Mouse (Mus musculus): ENCODE measurements around the gene Foxq1. TPM values are rescaled to one million over a fixed set of nuclear protein-coding genes. Genes with fewer than 3 reads are reported as not detected.

Foxq1 gene
- polyA plus RNA-seq, 1 experiment from 2014 or later, result 0.07 TPM

- ATAC-seq (ENCODE audit: extremely low read depth, insufficient number of reproducible peaks, low FRiP score, low TSS enrichment), result no peak
- Histone ChIP-seq H3K9me3 (no peaks in the 10 kb centered on the region), H3K27me3 (replicated peaks) (peaks cover 65% of the 10 kb centered on the region), H3K27ac (replicated peaks) (no peak overlapping the region), H3K9ac (no peak overlapping the region), H3K4me1 (no peaks in the 10 kb centered on the region), H3K4me3 (no peak overlapping the region), H3K4me2 (no peak overlapping the region), H3K36me3 (no peaks in the 10 kb centered on the region)
- WGBS, result 65% methylated on average over 3 of the region's 3 CpGs
These were observed 18.7 kb downstream of the Foxq1 start for GRCm38 (mm10) chr13:31574627-31575026.

GRCm38 (mm10) chr13:31576696-31577095, 20.8 kb downstream of the Foxq1 start:
- ATAC-seq (ENCODE audit: extremely low read depth, insufficient number of reproducible peaks, low FRiP score, low TSS enrichment), result no peak
- WGBS, result 80% methylated on average over 4 of the region's 4 CpGs
- Histone ChIP-seq H3K4me2 (no peak overlapping the region), H3K27ac (replicated peaks) (no peak overlapping the region), H3K9me3 (no peaks in the 10 kb centered on the region), H3K27me3 (replicated peaks) (peaks cover 56% of the 10 kb centered on the region), H3K9ac (no peak overlapping the region), H3K36me3 (no peaks in the 10 kb centered on the region), H3K4me1 (0 out of 2 replicates have a peak, but pooled peaks cover 3% of the 10 kb centered on the region), H3K4me3 (no peak overlapping the region)

DNA sequence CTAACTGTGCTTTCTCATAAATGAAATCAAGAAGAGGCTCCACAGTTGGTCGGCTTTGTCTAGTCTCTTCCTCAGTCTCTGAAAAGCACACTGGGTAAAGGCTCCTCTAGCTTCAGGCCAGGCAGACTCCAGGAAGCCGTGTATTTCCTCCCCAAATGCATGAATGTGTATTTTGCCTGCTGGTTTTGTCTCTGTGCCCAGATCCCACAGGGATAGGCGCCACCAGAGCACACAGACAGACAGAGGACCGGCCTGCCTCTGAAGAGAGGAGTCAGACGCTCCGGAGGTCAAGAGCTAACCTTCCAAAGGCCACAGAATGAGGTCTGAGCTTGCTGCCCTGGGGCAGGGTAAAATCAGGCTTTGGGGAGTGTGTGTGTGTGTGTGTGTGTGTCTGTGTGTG, 21.6 kb downstream of the Foxq1 start:
- no peak overlapping the region for H3K4me2 ChIP-seq
- 33% methylated on average over 6 of the region's 6 CpGs for WGBS
- 0 out of 2 replicates have a peak, but pooled peaks cover 3% of the 10 kb centered on the region for H3K4me1 ChIP-seq
- ATAC-seq (ENCODE audit: extremely low read depth, insufficient number of reproducible peaks, low FRiP score, low TSS enrichment), result no peak
- no peaks in the 10 kb centered on the region for H3K9me3 ChIP-seq
- no peak overlapping the region for H3K27ac ChIP-seq (replicated peaks)
- no peaks in the 10 kb centered on the region for H3K36me3 ChIP-seq
- H3K4me3 ChIP-seq, result no peak overlapping the region
- peaks cover 56% of the 10 kb centered on the region for H3K27me3 ChIP-seq (replicated peaks)
- H3K9ac ChIP-seq, result no peak overlapping the region

GRCm38 (mm10) chr13:31578389-31578788, 22.5 kb downstream of the Foxq1 start:
- Histone ChIP-seq H3K9ac (no peak overlapping the region), H3K4me3 (no peak overlapping the region), H3K4me1 (0 out of 2 replicates have a peak, but pooled peaks cover 3% of the 10 kb centered on the region), H3K27ac (replicated peaks) (no peak overlapping the region), H3K36me3 (no peaks in the 10 kb centered on the region), H3K9me3 (no peaks in the 10 kb centered on the region), H3K27me3 (replicated peaks) (peaks cover 56% of the 10 kb centered on the region), H3K4me2 (no peak overlapping the region)
- 71% methylated on average over 10 of the region's 10 CpGs for WGBS
- no peak for ATAC-seq (ENCODE audit: extremely low read depth, insufficient number of reproducible peaks, low FRiP score, low TSS enrichment)

GRCm38 (mm10) chr13:31579866-31580265, 23.9 kb downstream of the Foxq1 start:
- 0 out of 2 replicates have a peak, but pooled peaks cover 3% of the 10 kb centered on the region for H3K4me1 ChIP-seq
- H3K9me3 ChIP-seq, result no peaks in the 10 kb centered on the region
- H3K4me2 ChIP-seq, result no peak overlapping the region
- no peaks in the 10 kb centered on the region for H3K36me3 ChIP-seq
- peaks cover 42% of the 10 kb centered on the region for H3K27me3 ChIP-seq (replicated peaks)
- H3K27ac ChIP-seq (replicated peaks), result no peak overlapping the region
- no peak for ATAC-seq (ENCODE audit: extremely low read depth, insufficient number of reproducible peaks, low FRiP score, low TSS enrichment)
- H3K9ac ChIP-seq, result no peak overlapping the region
- H3K4me3 ChIP-seq, result no peak overlapping the region
- 52% methylated on average over 9 of the region's 9 CpGs for WGBS

GRCm38 (mm10) chr13:31587341-31587740, 31.4 kb downstream of the Foxq1 start:
- Histone ChIP-seq H3K9me3 (no peaks in the 10 kb centered on the region), H3K4me3 (no peak overlapping the region), H3K4me2 (no peak overlapping the region), H3K9ac (no peak overlapping the region), H3K4me1 (peaks cover 7% of the 10 kb centered on the region; the same call in 1 of the 2 replicates), H3K36me3 (no peaks in the 10 kb centered on the region), H3K27ac (replicated peaks) (no peak overlapping the region), H3K27me3 (replicated peaks) (no peaks in the 10 kb centered on the region; the same call in 1 of the 2 replicates)
- 38% methylated on average over 5 of the region's 5 CpGs for WGBS
- ATAC-seq (ENCODE audit: extremely low read depth, insufficient number of reproducible peaks, low FRiP score, low TSS enrichment), result no peak

GRCm38 (mm10) chr13:31599576-31599975, 43.6 kb downstream of the Foxq1 start:
- no peak overlapping the region for H3K27ac ChIP-seq (replicated peaks)
- H3K4me2 ChIP-seq, result no peak overlapping the region
- ATAC-seq (ENCODE audit: extremely low read depth, insufficient number of reproducible peaks, low FRiP score, low TSS enrichment), result no peak
- H3K4me3 ChIP-seq, result no peak overlapping the region
- H3K36me3 ChIP-seq, result no peaks in the 10 kb centered on the region
- no peak overlapping the region for H3K9ac ChIP-seq
- peaks cover 3% of the 10 kb centered on the region; the same call in 1 of the 2 replicates for H3K27me3 ChIP-seq (replicated peaks)
- 68% methylated on average over 5 of the region's 5 CpGs for WGBS
- H3K4me1 ChIP-seq, result no peaks in the 10 kb centered on the region
- peaks cover 7% of the 10 kb centered on the region; the same call in 1 of the 2 replicates for H3K9me3 ChIP-seq

GRCm38 (mm10) chr13:31603964-31604363, 48.0 kb downstream of the Foxq1 start:
- no peak overlapping the region for H3K4me2 ChIP-seq
- no peak for ATAC-seq (ENCODE audit: extremely low read depth, insufficient number of reproducible peaks, low FRiP score, low TSS enrichment)
- 82% methylated on average over 6 of the region's 6 CpGs for WGBS

More at GRCm38 (mm10) chr13:31603964-31604363, 48.0 kb downstream of the Foxq1 start:
- Histone ChIP-seq H3K27ac (replicated peaks) (no peak overlapping the region), H3K36me3 (no peaks in the 10 kb centered on the region), H3K4me1 (no peaks in the 10 kb centered on the region), H3K9ac (no peak overlapping the region), H3K9me3 (no peaks in the 10 kb centered on the region), H3K27me3 (replicated peaks) (peaks cover 22% of the 10 kb centered on the region), H3K4me3 (no peak overlapping the region)

Other genes starting within 250 kb of the Foxq1 start
- not detected in 2 replicates for gene A530084C06Rik, start 3.2 kb downstream of the Foxq1 start, polyA plus RNA-seq (2015; fragmentation: Nextera tagmentation; extraction: Ambion mirVana)
- 1.0 and 1.1 TPM in 2 replicates for gene Foxf2, start 69.7 kb downstream of the Foxq1 start, polyA plus RNA-seq (2015; fragmentation: Nextera tagmentation; extraction: Ambion mirVana)

Measured in heart, embryonic 13.5 days (tissue).